Mouse (Mus musculus) lung, adult 2 months (tissue): ENCODE results near the gene Olig1.

ENCODE experiments used
- CTCF ChIP-seq: fragments of 200-500 bp; IDR thresholded peaks from 2 replicates; pipeline ENCODE4 v1.5.1; 2011; ENCODE audit warnings: mild to moderate bottlenecking, low read length, control low read depth; ENCODE audit not compliant: insufficient read depth
- POLR2A ChIP-seq: fragments of 200-500 bp; IDR thresholded peaks from 2 replicates; pipeline ENCODE4 v1.6.1; 2011; ENCODE audit warnings: low read depth, mild to moderate bottlenecking, control low read depth, low read length, borderline replicate concordance; ENCODE audit errors: extremely low read depth

DNA sequence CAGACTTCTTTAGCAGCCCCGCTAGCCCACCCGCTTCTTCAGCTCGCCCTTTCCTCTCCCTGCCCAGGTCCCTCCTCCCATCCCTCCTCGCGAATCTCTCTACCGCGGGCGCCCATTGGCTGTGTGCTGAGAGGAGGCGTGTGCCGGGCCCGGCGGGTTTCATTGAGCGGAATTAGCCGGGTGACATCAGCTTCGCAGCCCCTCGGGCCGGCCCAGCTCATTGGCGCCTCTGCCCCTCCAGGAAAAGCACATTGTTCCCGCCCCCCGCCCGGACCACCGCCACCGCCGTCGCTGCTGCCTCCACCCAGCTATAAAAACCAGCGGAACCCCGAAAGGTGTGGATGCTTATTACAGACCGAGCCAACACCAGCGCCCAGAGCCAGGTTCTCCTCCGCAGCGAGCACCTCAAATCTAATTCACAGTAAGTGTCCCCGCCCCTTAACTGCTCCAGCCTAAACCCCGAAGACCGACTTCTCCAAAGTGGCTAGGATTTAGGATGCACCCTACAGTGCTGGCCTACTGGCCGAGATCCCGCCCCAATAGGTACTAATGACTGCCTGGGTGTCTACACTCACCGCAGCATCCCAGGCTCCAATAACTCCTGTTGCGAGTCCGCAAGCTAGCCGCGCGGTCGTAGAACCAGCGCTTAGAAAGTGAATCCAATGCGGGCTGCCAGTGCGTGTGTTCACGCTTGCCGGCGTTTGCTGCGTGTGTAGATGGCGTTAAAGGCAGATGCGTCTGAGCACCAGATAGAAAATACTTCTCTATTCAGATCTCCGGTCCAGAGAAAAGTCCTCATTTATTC lies 44.1 kb upstream of the Olig1 start, which contains the start of gene Olig2:
- no peak for TF ChIP-seq POLR2A
- TF ChIP-seq CTCF = no peak
